Mouse (Mus musculus): ENCODE measurements around the gene Kcna10. TPM values are rescaled to one million over a fixed set of nuclear protein-coding genes. Genes with fewer than 3 reads are reported as not detected.

The Kcna10 gene
- total and polyA plus RNA-seq, 3 experiments, result not detected

- no peaks in the 10 kb centered on the region for H3K36me3 ChIP-seq (ENCODE audit: control insufficient read depth in 1 of 2, insufficient read depth in 2 of 2, low read length in 2 of 2)
- H3K27ac ChIP-seq (ENCODE audit: control insufficient read depth, low read depth, low read length), result no peak overlapping the region
- H3K4me3 ChIP-seq (ENCODE audit: control insufficient read depth in 1 of 2, insufficient read depth in 1 of 2, low read depth in 2 of 2, low read length in 2 of 2), result no peak overlapping the region
- H3K79me2 ChIP-seq (ENCODE audit: control insufficient read depth, insufficient read depth, low read length, poor library complexity), result no peaks in the 10 kb centered on the region
- TF ChIP-seq MAFK (IDR thresholded peaks at IDR 0.05; ENCODE audit: borderline replicate concordance, low read depth, low read length) (no peak), CHD2 (IDR thresholded peaks at IDR 0.05; ENCODE audit: low read length) (no peak), KAT2A (conservative IDR thresholded peaks at IDR 0.05; ENCODE audit: low read depth, low read length) (no peak), TAL1 (IDR thresholded peaks at IDR 0.05; ENCODE audit: low read length) (no peak), MYB (IDR thresholded peaks at IDR 0.05; ENCODE audit: low read depth, low read length) (no peak), SIN3A (IDR thresholded peaks at IDR 0.05; ENCODE audit: low read length) (no peak), CTCF (IDR thresholded peaks at IDR 0.05 in 2 of 3, conservative IDR thresholded peaks at IDR 0.05 in 1 of 3; ENCODE audit: control insufficient read depth in 1 of 3, insufficient read depth in 1 of 3, low read depth in 2 of 3, low read length in 3 of 3, poor library complexity in 1 of 3, severe bottlenecking in 1 of 3) (no peak), USF2 (IDR thresholded peaks at IDR 0.05; ENCODE audit: borderline replicate concordance in 1 of 2, insufficient read depth in 1 of 2, low read depth in 1 of 2, low read length in 2 of 2) (no peak), ZNF384 (IDR thresholded peaks at IDR 0.05; ENCODE audit: low read depth, low read length) (no peak), MYC (IDR thresholded peaks at IDR 0.05; ENCODE audit: low read depth, low read length) (no peak), NELFE (IDR thresholded peaks at IDR 0.05; ENCODE audit: low read depth, low read length) (no peak)
- no peak for DNase-seq (ENCODE audit: low read depth, low spot score)
- H3K9me3 ChIP-seq (replicated peaks; ENCODE audit: insufficient read depth, low read length), result no peaks in the 10 kb centered on the region
- no peaks in the 10 kb centered on the region for H3K4me1 ChIP-seq (ENCODE audit: control insufficient read depth in 1 of 2, insufficient read depth in 2 of 2, low read length in 2 of 2)
- peaks cover 0 to 7% of the 10 kb centered on the region in 2 experiments; a peak in 3 of 4 replicates for H3K27me3 ChIP-seq (ENCODE audit: control insufficient read depth in 1 of 2, insufficient read depth in 2 of 2, low read length in 2 of 2)
- no peak overlapping the region for H3K9ac ChIP-seq (ENCODE audit: control insufficient read depth, low read depth, low read length, poor library complexity, severe bottlenecking)
These were observed 34.2 kb downstream of the Kcna10 start for GRCm38 (mm10) chr3:107217101-107217480.

- Histone ChIP-seq H3K36me3 (ENCODE audit: control insufficient read depth in 1 of 2, insufficient read depth in 2 of 2, low read length in 2 of 2) (no peaks in the 10 kb centered on the region), H3K27me3 (ENCODE audit: control insufficient read depth in 1 of 2, insufficient read depth in 2 of 2, low read length in 2 of 2) (peaks cover 0 to 7% of the 10 kb centered on the region in 2 experiments; a peak in 3 of 4 replicates), H3K4me3 (ENCODE audit: control insufficient read depth in 1 of 2, insufficient read depth in 1 of 2, low read depth in 2 of 2, low read length in 2 of 2) (no peak overlapping the region), H3K79me2 (ENCODE audit: control insufficient read depth, insufficient read depth, low read length, poor library complexity) (no peaks in the 10 kb centered on the region), H3K27ac (ENCODE audit: control insufficient read depth, low read depth, low read length) (no peak overlapping the region), H3K9me3 (replicated peaks; ENCODE audit: insufficient read depth, low read length) (no peaks in the 10 kb centered on the region), H3K9ac (ENCODE audit: control insufficient read depth, low read depth, low read length, poor library complexity, severe bottlenecking) (no peak overlapping the region), H3K4me1 (ENCODE audit: control insufficient read depth in 1 of 2, insufficient read depth in 2 of 2, low read length in 2 of 2) (no peaks in the 10 kb centered on the region)
- TF ChIP-seq CTCF (IDR thresholded peaks at IDR 0.05 in 2 of 3, conservative IDR thresholded peaks at IDR 0.05 in 1 of 3; ENCODE audit: control insufficient read depth in 1 of 3, insufficient read depth in 1 of 3, low read depth in 2 of 3, low read length in 3 of 3, poor library complexity in 1 of 3, severe bottlenecking in 1 of 3), result no peak
- no peak for TF ChIP-seq MYB (IDR thresholded peaks at IDR 0.05; ENCODE audit: low read depth, low read length)
- no peak for TF ChIP-seq GATA1 (IDR thresholded peaks at IDR 0.05; ENCODE audit: low read depth, low read length)
- no peak for TF ChIP-seq CHD2 (IDR thresholded peaks at IDR 0.05; ENCODE audit: low read length)
- no peak for TF ChIP-seq POLR2AphosphoS5 (IDR thresholded peaks at IDR 0.05; ENCODE audit: borderline replicate concordance, low read depth, low read length)
- TF ChIP-seq ZMIZ1 (IDR thresholded peaks at IDR 0.05; ENCODE audit: low read depth, low read length), result no peak
- TF ChIP-seq POLR2AphosphoS2 (IDR thresholded peaks at IDR 0.05; ENCODE audit: low read length), result no peak
- TF ChIP-seq SMC3 (IDR thresholded peaks at IDR 0.05; ENCODE audit: low read depth, low read length), result no peak
- DNase-seq (ENCODE audit: low read depth, low spot score), result no peak
These were observed 35.7 kb downstream of the Kcna10 start for GRCm38 (mm10) chr3:107218572-107218971.
